Mouse (Mus musculus) intestine, postnatal 0 days (tissue): Measurements from ENCODE around the gene Gba2. TPM values are rescaled to one million over a fixed set of nuclear protein-coding genes. Genes with fewer than 3 reads are reported as not detected.

Experiments
- ATAC-seq: fragments of 200-750 bp; cut with Nextera tagmentation; 2 replicates; pipeline ENCODE4 v1.8.0; 2017; ENCODE audit warnings: mild to moderate bottlenecking, moderate TSS enrichment, moderate library complexity
- H3K27ac ChIP-seq: fragments of 300-500 bp; sonication (generic); 2 replicates; pipeline ENCODE4 v1.5.1; 2014; ENCODE audit warnings: mild to moderate bottlenecking, low read depth, low read length, moderate library complexity
- H3K27me3 ChIP-seq: fragments of 300-500 bp; sonication (generic); replicated peaks from 2 replicates; pipeline ENCODE4 v1.6.1; 2014; ENCODE audit warnings: low read length, mixed read lengths; ENCODE audit not compliant: control insufficient read depth, insufficient read depth
- H3K36me3 ChIP-seq: fragments of 300-500 bp; sonication (generic); 2 replicates; pipeline ENCODE4 v1.6.1; 2014; ENCODE audit warnings: mild to moderate bottlenecking, moderate library complexity; ENCODE audit not compliant: control insufficient read depth, insufficient read depth
- H3K4me1 ChIP-seq: fragments of 300-500 bp; sonication (generic); replicated peaks from 2 replicates; pipeline ENCODE4 v1.6.1; 2014; ENCODE audit warnings: antibody characterized with exemption, low read length, mixed read lengths; ENCODE audit not compliant: control insufficient read depth, insufficient read depth
- H3K4me2 ChIP-seq: fragments of 300-500 bp; sonication (generic); replicated peaks from 2 replicates; pipeline ENCODE4 v1.6.1; 2014; ENCODE audit warnings: low read depth, mild to moderate bottlenecking, moderate library complexity
- H3K4me3 ChIP-seq: fragments of 300-500 bp; sonication (generic); 2 replicates; pipeline ENCODE4 v1.5.1; 2014; ENCODE audit warnings: low read depth, low read length
- H3K9ac ChIP-seq: fragments of 300-500 bp; sonication (generic); 2 replicates; pipeline ENCODE4 v1.6.1; 2014; ENCODE audit warnings: mild to moderate bottlenecking, low read depth, low read length
- H3K9me3 ChIP-seq: fragments of 300-500 bp; sonication (generic); 2 replicates; pipeline ENCODE4 v1.6.1; 2016; ENCODE audit warnings: mixed run types; ENCODE audit not compliant: control insufficient read depth
- CTCF ChIP-seq: sonication (generic); IDR thresholded peaks from 2 replicates; pipeline ENCODE4 v1.5.1; 2016; ENCODE audit warnings: low read depth, mild to moderate bottlenecking, control low read depth, antibody characterized with exemption, moderate library complexity
- WGBS: fragments of 180-500 bp; shearing (Covaris S2); extraction: QIAGEN DNeasy Blood & Tissue Kit; methylation state at CpG from one replicate; pipeline ENCODE4 v1.1.7; 2014; 5-methylcytosine and 5-hydroxymethylcytosine counted together
- polyA plus RNA-seq: library from polyadenylated mRNA; unstranded; fragments of >200 nt; fragmentation: Nextera tagmentation; extraction: Ambion mirVana; gene quantifications from 2 replicates; pipeline ENCODE4 v1.2.1, GENCODE M21; 2015

Gba2 gene
- polyA plus RNA-seq, result 5.2 and 5.3 TPM in 2 replicates

GRCm38 (mm10) chr4:43578376-43579204 lies at the start of gene Gba2, which contains the start of gene Rgp1:
TSS of gene Gba2 (minus strand) at chr4:43578873.
TSS of gene Rgp1 (plus strand) at chr4:43578715.
- TF ChIP-seq CTCF, result peak; percentile 25; the same call in 1 of the 2 replicates
- H3K9ac ChIP-seq, result peak within 1 kb of the TSS; percentile 80
- WGBS, result under 1% methylated on average over 72 of the region's 76 CpGs

GRCm38 (mm10) chr4:43620146-43620778 lies 41.6 kb upstream of the Gba2 start:
- WGBS, result 70% methylated on average over 4 of the region's 4 CpGs

More at GRCm38 (mm10) chr4:43578376-43579204, at the start of gene Gba2, which contains the start of gene Rgp1:
- peak; percentile 95 for ATAC-seq
- peak within 1 kb of the TSS; percentile 93 for H3K4me2 ChIP-seq
- peaks cover 8% of the 10 kb centered on the region; the same call in 1 of the 2 replicates for H3K4me1 ChIP-seq
- H3K4me3 ChIP-seq, result peak within 1 kb of the TSS; percentile 81
- peak within 1 kb of the TSS; percentile 90 for H3K27ac ChIP-seq
- peaks cover 35% of the 10 kb centered on the region for H3K36me3 ChIP-seq
- H3K27me3 ChIP-seq, result no peaks in the 10 kb centered on the region
- no peaks in the 10 kb centered on the region for H3K9me3 ChIP-seq

GRCm38 (mm10) chr4:43613060-43613730 lies 34.5 kb upstream of the Gba2 start:
- no peaks in the 10 kb centered on the region for H3K36me3 ChIP-seq
- H3K4me2 ChIP-seq, result no peak overlapping the region
- H3K4me3 ChIP-seq, result no peak overlapping the region
- no peak for ATAC-seq
- no peak overlapping the region for H3K9ac ChIP-seq
- no peak for TF ChIP-seq CTCF
- H3K27me3 ChIP-seq, result no peaks in the 10 kb centered on the region
- H3K9me3 ChIP-seq, result no peaks in the 10 kb centered on the region
- 50% methylated on average over 3 of the region's 3 CpGs for WGBS
- no peak overlapping the region for H3K27ac ChIP-seq
- H3K4me1 ChIP-seq, result no peaks in the 10 kb centered on the region

More at GRCm38 (mm10) chr4:43620146-43620778, 41.6 kb upstream of the Gba2 start:
- no peaks in the 10 kb centered on the region for H3K36me3 ChIP-seq
- no peak for ATAC-seq
- no peak overlapping the region for H3K27ac ChIP-seq
- peaks cover 4% of the 10 kb centered on the region for H3K9me3 ChIP-seq
- no peak overlapping the region for H3K4me3 ChIP-seq
- H3K4me1 ChIP-seq, result no peaks in the 10 kb centered on the region
- no peak overlapping the region for H3K9ac ChIP-seq
- no peaks in the 10 kb centered on the region for H3K27me3 ChIP-seq
- H3K4me2 ChIP-seq, result no peak overlapping the region
- TF ChIP-seq CTCF, result no peak

GRCm38 (mm10) chr4:43612534-43612933 lies 33.9 kb upstream of the Gba2 start:
- Histone ChIP-seq H3K9ac (no peak overlapping the region), H3K27me3 (no peaks in the 10 kb centered on the region), H3K36me3 (no peaks in the 10 kb centered on the region), H3K4me2 (no peak overlapping the region), H3K4me1 (no peaks in the 10 kb centered on the region), H3K9me3 (no peaks in the 10 kb centered on the region), H3K4me3 (no peak overlapping the region), H3K27ac (no peak overlapping the region)
- WGBS, result 57% methylated on average over 10 of the region's 10 CpGs
- no peak for ATAC-seq
- TF ChIP-seq CTCF, result no peak

GRCm38 (mm10) chr4:43604751-43605685 lies 26.3 kb upstream of the Gba2 start:
- no peaks in the 10 kb centered on the region for H3K9me3 ChIP-seq
- WGBS, result 51% methylated on average over 9 of the region's 9 CpGs
- H3K4me3 ChIP-seq, result no peak overlapping the region
- ATAC-seq, result no peak
- H3K27me3 ChIP-seq, result no peaks in the 10 kb centered on the region
- no peaks in the 10 kb centered on the region for H3K4me1 ChIP-seq
- no peaks in the 10 kb centered on the region for H3K36me3 ChIP-seq
- H3K9ac ChIP-seq, result no peak overlapping the region
- TF ChIP-seq CTCF, result no peak
- no peak overlapping the region for H3K4me2 ChIP-seq
- no peak overlapping the region for H3K27ac ChIP-seq
